Mouse (Mus musculus): ENCODE measurements at regions not wholly inside any gene's neighbourhood (a gene's known extent, or its start where the extent isn't known, plus 50 kb on each side); places are given as distances from the start of the nearest gene placed in this dataset.
A peak's percentile ranks its signal among the peaks of the same experiment; 100 is the strongest.

- ATAC-seq (replicated peaks; ENCODE audit: low read depth, poor library complexity, severe bottlenecking): no peak
Observed at GRCm38 (mm10) chr12:27849099-27849498, 506.7 kb upstream of the Sox11 start.

- no peak for ATAC-seq (replicated peaks; ENCODE audit: low read depth, poor library complexity, severe bottlenecking)
Observed at GRCm38 (mm10) chr12:27848141-27848540, 505.8 kb upstream of the Sox11 start.

DNA sequence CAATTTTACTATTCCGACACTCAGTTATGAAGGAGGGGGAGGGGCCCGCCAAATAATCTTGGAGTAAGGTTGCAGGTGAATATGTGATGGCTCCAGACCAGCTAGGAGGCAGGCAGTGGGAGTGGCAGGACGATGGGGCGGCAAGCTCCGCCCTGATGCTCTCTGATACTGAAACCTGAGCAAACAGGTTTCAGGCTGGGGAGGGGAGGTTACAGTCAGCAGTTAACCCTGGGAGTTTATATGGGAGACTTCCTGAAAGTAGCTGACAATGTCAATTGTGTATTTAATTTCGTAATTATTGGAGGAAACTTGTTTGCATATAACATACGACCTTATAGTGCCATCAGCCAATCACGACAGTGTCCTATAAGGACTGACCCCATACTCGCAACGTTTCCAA, 505.0 kb upstream of the Sox11 start:
- ATAC-seq (replicated peaks; ENCODE audit: low read depth, poor library complexity, severe bottlenecking): no peak

DNA sequence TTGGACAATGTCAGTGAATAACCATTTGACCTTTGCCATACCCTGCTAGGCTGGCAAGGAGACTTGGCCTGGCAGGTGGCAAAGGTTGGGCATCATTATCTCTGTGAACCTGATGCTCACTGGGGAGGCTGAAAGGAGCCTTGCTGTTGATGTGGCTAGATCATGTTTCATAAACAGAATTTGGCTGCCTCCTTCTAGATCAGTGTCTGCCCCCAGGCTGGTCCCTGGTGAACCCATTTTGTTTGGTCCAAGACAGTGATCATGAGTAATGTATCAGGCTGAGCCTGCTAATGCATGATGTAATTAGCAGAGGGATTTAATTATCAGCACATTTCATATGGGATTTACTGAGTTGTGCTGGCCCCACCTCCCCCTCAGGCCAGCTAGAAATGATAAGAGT, 502.6 kb upstream of the Sox11 start:
- no peak for ATAC-seq (replicated peaks; ENCODE audit: low read depth, poor library complexity, severe bottlenecking)

- no peak for ATAC-seq (replicated peaks; ENCODE audit: low read depth, poor library complexity, severe bottlenecking)
Observed at GRCm38 (mm10) chr12:27838955-27839354, 496.6 kb upstream of the Sox11 start.

DNA sequence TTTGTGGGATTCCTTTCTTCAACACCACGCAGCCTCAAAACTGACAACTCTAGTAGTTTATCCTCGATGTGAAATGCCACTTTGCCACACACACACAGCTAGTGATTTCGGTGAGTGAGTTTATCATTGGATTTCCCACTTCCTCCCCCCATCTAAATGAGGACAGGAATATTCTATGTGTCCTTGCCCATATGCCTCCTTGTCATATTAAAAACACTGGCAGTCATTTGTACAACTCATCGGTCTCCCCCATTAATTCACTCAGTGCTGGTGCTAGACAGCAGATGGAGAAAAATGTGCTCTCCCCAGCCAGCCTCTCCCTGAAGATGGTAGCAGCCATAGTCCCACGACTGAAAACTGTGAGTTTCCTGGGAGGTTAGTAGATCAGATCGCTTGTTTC, 496.0 kb upstream of the Sox11 start:
- ATAC-seq (replicated peaks; ENCODE audit: low read depth, poor library complexity, severe bottlenecking): no peak

- no peak for ATAC-seq (replicated peaks; ENCODE audit: low read depth, poor library complexity, severe bottlenecking)
Observed at GRCm38 (mm10) chr12:27826208-27826607, 483.8 kb upstream of the Sox11 start.

- no peak for ATAC-seq (replicated peaks; ENCODE audit: low read depth, poor library complexity, severe bottlenecking)
Observed at GRCm38 (mm10) chr12:27823392-27823791, 481.0 kb upstream of the Sox11 start.

DNA sequence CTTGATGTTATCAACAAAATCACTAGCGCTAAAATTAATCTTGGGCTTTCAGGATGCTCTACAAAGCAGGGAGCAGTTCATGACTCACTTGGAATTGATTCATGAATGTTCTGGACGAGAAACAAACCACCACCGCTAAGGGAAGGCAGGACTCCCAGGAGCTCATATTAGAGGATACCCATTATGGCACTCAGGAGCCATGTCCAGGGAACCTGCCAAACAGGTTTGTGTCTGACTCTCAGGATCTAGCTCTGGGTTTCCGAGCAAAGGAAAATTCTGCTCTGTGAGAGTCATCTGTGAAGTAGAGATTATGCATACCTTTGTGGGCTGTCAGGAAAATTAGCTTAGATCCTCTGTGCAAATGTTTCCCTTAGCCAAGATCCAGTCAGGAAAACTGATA, 454.3 kb upstream of the Sox11 start:
- no peak for ATAC-seq (replicated peaks; ENCODE audit: low read depth, poor library complexity, severe bottlenecking)

- ATAC-seq (replicated peaks; ENCODE audit: low read depth, poor library complexity, severe bottlenecking): no peak
Observed at GRCm38 (mm10) chr12:27786716-27787291, 444.4 kb upstream of the Sox11 start.

GRCm38 (mm10) chr12:27780801-27781200, 438.4 kb upstream of the Sox11 start:
- ATAC-seq (replicated peaks; ENCODE audit: low read depth, poor library complexity, severe bottlenecking): no peak

- no peak for ATAC-seq (replicated peaks; ENCODE audit: low read depth, poor library complexity, severe bottlenecking)
Observed at GRCm38 (mm10) chr12:27765948-27766347, 423.6 kb upstream of the Sox11 start.

GRCm38 (mm10) chr12:27759016-27759415, 416.6 kb upstream of the Sox11 start:
- no peak for ATAC-seq (replicated peaks; ENCODE audit: low read depth, poor library complexity, severe bottlenecking)

- no peak for ATAC-seq (replicated peaks; ENCODE audit: low read depth, poor library complexity, severe bottlenecking)
Observed at GRCm38 (mm10) chr12:27757641-27758040, 415.3 kb upstream of the Sox11 start.

DNA sequence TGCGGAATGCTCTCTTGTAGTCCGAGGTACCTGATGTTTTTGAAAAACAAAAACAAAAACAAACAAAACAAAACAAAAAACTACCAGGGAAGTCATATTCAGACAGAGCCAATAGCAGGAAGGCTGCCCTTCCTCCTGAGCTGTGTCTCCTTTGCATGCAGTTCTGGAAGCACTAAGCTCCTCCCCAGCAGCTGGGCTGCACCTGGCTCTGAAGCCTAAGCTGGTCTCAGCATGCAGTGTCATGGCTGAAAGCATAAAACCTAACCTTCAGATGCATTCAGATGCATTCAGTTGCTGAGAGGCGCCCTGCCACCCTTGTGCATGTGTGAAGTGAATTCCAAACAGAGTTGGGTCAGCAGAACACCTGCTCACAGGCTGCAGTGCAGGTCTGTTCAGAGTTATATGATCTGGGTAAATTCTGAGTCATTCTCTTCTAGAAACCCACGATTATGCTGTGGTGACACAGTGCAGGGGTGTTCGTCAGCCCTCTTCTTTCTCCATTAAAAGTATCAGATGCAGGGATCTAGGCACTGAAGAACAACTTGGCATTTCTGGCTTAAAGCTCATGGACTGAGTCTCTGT, 382.3 kb upstream of the Sox11 start:
- no peak for ATAC-seq (replicated peaks; ENCODE audit: low read depth, poor library complexity, severe bottlenecking)

- peak; percentile 56 for ATAC-seq (replicated peaks; ENCODE audit: low read depth, poor library complexity, severe bottlenecking)
Observed at GRCm38 (mm10) chr12:27680459-27680858, 338.1 kb upstream of the Sox11 start.

- ATAC-seq (replicated peaks; ENCODE audit: low read depth, poor library complexity, severe bottlenecking): no peak
Observed at GRCm38 (mm10) chr12:27673404-27673803, 331.0 kb upstream of the Sox11 start.

DNA sequence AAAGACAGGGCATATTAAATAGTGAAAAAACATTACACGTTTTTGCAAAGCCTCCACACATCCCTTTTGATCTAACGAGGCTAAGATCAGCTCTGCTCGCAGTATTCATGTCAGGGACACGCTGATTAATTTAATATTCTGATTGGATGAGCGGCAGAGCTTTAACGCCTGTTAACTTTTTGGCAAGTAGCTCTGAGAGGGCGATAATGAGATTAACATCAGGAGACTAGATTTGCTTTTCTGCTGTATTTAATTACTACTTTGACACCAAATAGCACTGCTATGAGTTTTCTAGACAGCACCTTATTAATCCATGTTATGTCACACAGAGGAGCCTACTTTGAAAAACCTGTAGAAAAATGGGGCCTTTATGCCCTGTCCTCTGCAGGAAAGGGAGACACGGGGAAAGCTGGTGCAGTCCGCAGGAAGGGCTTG, 328.3 kb upstream of the Sox11 start:
- no peak for ATAC-seq (replicated peaks; ENCODE audit: low read depth, poor library complexity, severe bottlenecking)

DNA sequence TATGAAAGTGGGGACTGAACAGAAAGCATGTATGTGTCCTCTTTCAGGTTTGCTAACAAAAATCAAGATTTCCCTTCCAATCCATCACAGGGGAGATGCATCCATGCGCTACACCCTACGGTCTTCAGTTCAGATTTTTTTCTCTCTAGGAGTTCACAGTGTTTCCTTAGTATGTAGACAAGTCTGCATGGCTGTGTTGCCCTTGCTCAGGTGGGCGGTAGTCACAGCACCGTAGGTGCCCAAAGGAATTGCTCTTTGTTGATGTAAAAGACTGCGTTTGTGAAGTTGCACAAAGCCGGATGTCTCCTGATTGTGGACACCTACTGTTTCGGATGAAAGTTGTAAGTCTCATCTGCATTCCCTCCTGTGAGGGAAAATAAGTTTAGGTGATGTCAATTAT, 327.8 kb upstream of the Sox11 start:
- no peak for ATAC-seq (replicated peaks; ENCODE audit: low read depth, poor library complexity, severe bottlenecking)

DNA sequence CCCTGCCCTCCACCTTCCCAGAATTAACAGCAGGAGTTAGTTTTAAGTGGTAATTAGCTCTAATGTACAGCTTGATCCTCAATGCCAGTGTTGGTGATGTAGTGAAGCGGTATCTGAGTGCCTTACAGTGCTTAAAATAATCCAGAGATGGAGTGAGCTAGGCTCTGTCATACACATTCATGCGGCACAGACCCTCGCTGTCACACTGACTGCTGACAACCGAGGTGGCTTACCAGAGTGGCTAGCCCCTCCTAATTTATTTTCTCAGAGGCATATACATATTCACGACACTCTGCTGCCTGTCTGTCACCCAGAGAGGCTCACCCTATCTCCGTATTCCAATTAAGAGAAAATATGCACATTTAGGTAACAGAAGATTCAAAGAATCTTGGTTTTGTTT, 327.2 kb upstream of the Sox11 start:
- no peak for ATAC-seq (replicated peaks; ENCODE audit: low read depth, poor library complexity, severe bottlenecking)

DNA sequence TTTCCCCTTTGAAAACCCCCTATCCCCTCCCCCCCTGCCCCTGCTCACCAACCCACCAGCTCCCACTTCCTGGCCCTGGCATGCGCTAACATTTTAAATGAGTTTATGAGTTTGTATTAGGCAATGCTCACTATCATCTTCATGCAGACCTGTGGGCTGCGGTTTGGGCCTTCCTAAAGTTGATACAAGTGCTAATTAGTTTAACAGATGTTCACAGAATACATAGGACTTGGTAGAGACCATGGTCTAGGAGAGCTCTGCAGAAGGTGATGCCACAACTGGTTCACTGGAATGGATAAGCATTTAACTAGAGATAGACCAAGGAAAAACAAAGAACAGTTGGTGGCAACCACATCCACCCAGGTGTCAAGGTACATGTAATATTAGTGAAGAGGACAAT, 324.1 kb upstream of the Sox11 start:
- peak; percentile 94 for ATAC-seq (replicated peaks; ENCODE audit: low read depth, poor library complexity, severe bottlenecking)

GRCm38 (mm10) chr12:27663126-27663525, 320.8 kb upstream of the Sox11 start:
- no peak for ATAC-seq (replicated peaks; ENCODE audit: low read depth, poor library complexity, severe bottlenecking)
